Mouse (Mus musculus) bone marrow, adult 2 months (tissue): ENCODE data around the gene Gamt. TPM values are rescaled to one million over a fixed set of nuclear protein-coding genes. Genes with fewer than 3 reads are reported as not detected.

Experiments
- H3K27ac ChIP-seq: fragments of 200-500 bp; 2 replicates; pipeline ENCODE4 v1.5.1; 2012; ENCODE audit warnings: low read depth, mild to moderate bottlenecking, control low read depth, inconsistent platforms, low read length; ENCODE audit not compliant: control insufficient read depth, poor library complexity, insufficient read depth
- H3K4me1 ChIP-seq: fragments of 200-500 bp; 2 replicates; pipeline ENCODE4 v1.6.1; 2011; ENCODE audit warnings: low read length; ENCODE audit not compliant: control insufficient read depth, insufficient read depth
- H3K4me3 ChIP-seq: fragments of 200-500 bp; replicated peaks from 2 replicates; pipeline ENCODE3; 2011; ENCODE audit warnings: mild to moderate bottlenecking, low read depth, low read length, control low read depth; ENCODE audit not compliant: control insufficient read depth
- CTCF ChIP-seq: fragments of 200-500 bp; IDR thresholded peaks from 2 replicates; pipeline ENCODE4 v1.5.1; 2011; ENCODE audit warnings: low read length, control low read depth; ENCODE audit not compliant: control insufficient read depth, insufficient read depth
- POLR2A ChIP-seq: fragments of 200-500 bp; IDR thresholded peaks from 2 replicates; pipeline ENCODE4 v1.6.1; 2011; ENCODE audit warnings: low read depth, mild to moderate bottlenecking, control low read depth, low read length, borderline replicate concordance; ENCODE audit not compliant: control insufficient read depth
- WGBS: fragments of 180-500 bp; shearing (Covaris S2); methylation state at CpG from one replicate; pipeline ENCODE4 v1.1.7; 2018; 5-methylcytosine and 5-hydroxymethylcytosine counted together
- polyA plus RNA-seq: library from polyadenylated mRNA; stranded (reverse); fragments of >200 nt; gene quantifications from 2 replicates; pipeline ENCODE4 v1.2.4, GENCODE M21; 2011; ENCODE audit warnings: low replicate concordance; ENCODE audit not compliant: missing spikeins, insufficient read depth, insufficient read length

Gamt gene
- polyA plus RNA-seq, 1 experiment, result 5.8 TPM

GRCm38 (mm10) chr10:80299301-80299700, 38.5 kb upstream of the Gamt start:
- Histone ChIP-seq H3K27ac (no peak overlapping the region), H3K4me3 (no peak overlapping the region), H3K4me1 (peaks cover 2% of the 10 kb centered on the region; the same call in 1 of the 2 replicates)
- TF ChIP-seq CTCF, result no peak
- no peak for TF ChIP-seq POLR2A
- WGBS, result 17% methylated on average over 15 of the region's 15 CpGs

GRCm38 (mm10) chr10:80298571-80299281, 37.9 kb upstream of the Gamt start:
- Histone ChIP-seq H3K27ac (no peak overlapping the region), H3K4me3 (no peak overlapping the region), H3K4me1 (peaks cover 2% of the 10 kb centered on the region; the same call in 1 of the 2 replicates)
- TF ChIP-seq CTCF (no peak), POLR2A (no peak; the same call in 1 of the 2 replicates)
- 10% methylated on average over 26 of the region's 26 CpGs for WGBS

GRCm38 (mm10) chr10:80297526-80298133, 36.8 kb upstream of the Gamt start:
- no peak overlapping the region for H3K27ac ChIP-seq
- no peak overlapping the region for H3K4me3 ChIP-seq
- H3K4me1 ChIP-seq, result peaks cover 3% of the 10 kb centered on the region; the same call in 1 of the 2 replicates
- TF ChIP-seq CTCF (no peak), POLR2A (no peak)
- WGBS, result 65% methylated on average over 8 of the region's 8 CpGs

GRCm38 (mm10) chr10:80296824-80297223, 36.0 kb upstream of the Gamt start:
- Histone ChIP-seq H3K4me3 (no peak overlapping the region), H3K27ac (no peak overlapping the region), H3K4me1 (peaks cover 3% of the 10 kb centered on the region; the same call in 1 of the 2 replicates)
- 78% methylated on average over 5 of the region's 5 CpGs for WGBS
- TF ChIP-seq CTCF, result no peak
- TF ChIP-seq POLR2A, result no peak

- no peak within 1 kb of the TSS for H3K27ac ChIP-seq
- H3K4me1 ChIP-seq, result peaks cover 3% of the 10 kb centered on the region; the same call in 1 of the 2 replicates
- TF ChIP-seq CTCF (peak; percentile 77), POLR2A (no peak)
- 6% methylated on average over 26 of the region's 26 CpGs for WGBS
- peak within 1 kb of the TSS; percentile 25 for H3K4me3 ChIP-seq
Observed at GRCm38 (mm10) chr10:80295618-80296425, 35.0 kb upstream of the Gamt start, which contains the start of gene Apc2. Apc2 (plus strand) TSS chr10:80295977.

GRCm38 (mm10) chr10:80294788-80295303, 34.0 kb upstream of the Gamt start:
- no peak overlapping the region for H3K4me3 ChIP-seq
- peaks cover 3% of the 10 kb centered on the region; the same call in 1 of the 2 replicates for H3K4me1 ChIP-seq
- WGBS, result 59% methylated on average over 7 of the region's 7 CpGs
- no peak overlapping the region for H3K27ac ChIP-seq
- TF ChIP-seq CTCF (no peak), POLR2A (no peak)

- H3K4me1 ChIP-seq, result peaks cover 3% of the 10 kb centered on the region; the same call in 1 of the 2 replicates
- H3K27ac ChIP-seq, result no peak overlapping the region
- TF ChIP-seq POLR2A, result no peak
- TF ChIP-seq CTCF, result no peak
- no peak overlapping the region for H3K4me3 ChIP-seq
- WGBS, result 86% methylated on average over 4 of the region's 4 CpGs
Observed at GRCm38 (mm10) chr10:80294311-80294710, 33.5 kb upstream of the Gamt start.

- WGBS, result 15% methylated on average over 14 of the region's 14 CpGs
- peak overlapping the region; percentile 81; the same call in 1 of the 2 replicates for H3K27ac ChIP-seq
- H3K4me1 ChIP-seq, result peaks cover 3% of the 10 kb centered on the region; the same call in 1 of the 2 replicates
- H3K4me3 ChIP-seq, result peak overlapping the region; percentile 83
- TF ChIP-seq POLR2A (no peak), CTCF (no peak)
Observed at GRCm38 (mm10) chr10:80293325-80293724, 32.5 kb upstream of the Gamt start.
